Mouse (Mus musculus) G1E (cell line): ENCODE data around the gene Dis3.

ENCODE experiments used
- CTCF ChIP-seq: IDR thresholded peaks from 2 replicates; pipeline ENCODE4 v1.5.1; 2012; ENCODE audit warnings: low read depth, low read length, inconsistent platforms, mixed read lengths
- POLR2AphosphoS5 ChIP-seq: IDR thresholded peaks from 2 replicates; pipeline ENCODE4 v1.6.1; 2012; ENCODE audit warnings: low read depth, low read length, inconsistent platforms; ENCODE audit not compliant: insufficient replicate concordance
- TAL1 ChIP-seq: conservative IDR thresholded peaks from 2 replicates; pipeline ENCODE4 v1.6.1; 2012; ENCODE audit warnings: low read depth, low read length, inconsistent platforms, mixed read lengths

DNA sequence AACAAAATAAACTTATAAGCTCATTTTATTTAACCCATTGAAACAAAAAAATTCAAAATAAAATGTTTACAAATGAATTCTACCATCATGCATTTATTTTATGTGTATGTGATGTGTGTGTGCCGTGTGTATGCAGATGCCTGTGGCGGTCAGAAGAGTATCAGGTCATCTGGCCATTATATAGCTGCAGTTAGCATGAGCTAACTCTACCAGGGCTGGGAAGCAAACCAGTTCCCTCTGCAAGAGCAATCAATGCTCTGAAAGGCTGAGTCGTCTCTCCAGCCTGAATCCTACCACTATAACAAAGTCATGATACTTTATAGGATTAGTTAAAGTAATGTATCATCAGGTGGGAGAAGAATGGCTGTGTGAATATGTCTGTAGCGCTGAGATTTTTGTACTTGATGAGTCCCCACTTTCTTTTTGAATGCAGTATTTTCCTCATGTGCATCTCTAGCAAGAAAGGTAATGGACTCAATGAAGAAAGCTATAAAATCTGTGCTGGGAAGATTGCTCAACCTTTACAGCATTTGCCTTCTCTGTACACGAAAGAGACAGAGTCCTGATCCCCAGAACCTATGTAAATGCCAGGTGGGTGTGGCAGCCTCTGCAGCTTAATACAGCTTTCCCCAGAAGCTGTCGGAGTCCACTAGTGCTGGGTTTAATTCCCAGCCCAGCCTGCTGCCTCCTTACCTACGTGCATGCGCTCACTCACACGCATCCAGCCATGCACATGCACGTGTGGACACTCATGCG, 22.2 kb upstream of the Dis3 start:
- TF ChIP-seq CTCF (no peak), POLR2AphosphoS5 (no peak), TAL1 (no peak)
